ENCODE assay signal across 8 mouse cellular contexts in genomic region chr12:8781681-8782378, GRCm38 (mm10). TPM values are rescaled to one million over a fixed set of nuclear protein-coding genes. Genes with fewer than 3 reads are reported as not detected.
DNase-seq lines count a peak whose midpoint lies in the region; ATAC-seq and TF ChIP-seq lines count a peak whose summit lies in the region.

No protein-coding gene starts in this region.

- H3K36me3 ChIP-seq in E14TG2a.4 (ENCODE audit: insufficient read depth, low read length) = no peaks in the 10 kb centered on the region
- no peaks in the 10 kb centered on the region for H3K36me3 ChIP-seq in lung, embryonic 14.5 days (ENCODE audit: insufficient read depth)

- H3K4me2 ChIP-seq in lung, embryonic 14.5 days = no peak overlapping the region

- H3K27me3 ChIP-seq in E14TG2a.4 (ENCODE audit: insufficient read depth, low read length) = no peaks in the 10 kb centered on the region
- no peaks in the 10 kb centered on the region for H3K27me3 ChIP-seq in lung, embryonic 14.5 days (ENCODE audit: insufficient read depth, low read length)

- TF ChIP-seq CTCF in E14TG2a.4 (conservative IDR thresholded peaks at IDR 0.05; ENCODE audit: low read length) = no peak
- TF ChIP-seq CTCF in lung, embryonic 14.5 days (IDR thresholded peaks at IDR 0.05; ENCODE audit: low read depth) = no peak

- ATAC-seq in lung, embryonic 14.5 days (ENCODE audit: insufficient read depth) = peak; percentile 25; the same call in 1 of the 2 replicates
- ATAC-seq in CD4-positive, CD25-positive, alpha-beta regulatory T cell, adult 4 months = no peak

- DNase-seq in adrenal gland, postnatal 10 days = peak; percentile 85
- peak; percentile 81 for DNase-seq in gastrocnemius, postnatal 25 days
- DNase-seq in lung, embryonic 14.5 days = peak; percentile 29
- DNase-seq in layer of hippocampus, postnatal 25 days (ENCODE audit: extremely low spot score in 1 of 2, low spot score in 1 of 2) = no peak
- DNase-seq in retina, postnatal 1 day = no peak
- DNase-seq in layer of hippocampus, postnatal 36 days = no peak

- H3K27ac ChIP-seq in lung, embryonic 14.5 days (ENCODE audit: low read depth) = no peak overlapping the region

- H3K4me1 ChIP-seq in E14TG2a.4 (replicated peaks; ENCODE audit: low read depth, low read length) = peaks cover 76% of the 10 kb centered on the region
- peaks cover 6% of the 10 kb centered on the region; the same call in 1 of the 2 replicates for H3K4me1 ChIP-seq in lung, embryonic 14.5 days (ENCODE audit: insufficient read depth)

- 76% methylated on average over 9 of the region's 9 CpGs for WGBS in lung, embryonic 14.5 days

- no peaks in the 10 kb centered on the region for H3K9me3 ChIP-seq in E14TG2a.4 (ENCODE audit: low read length)
- no peaks in the 10 kb centered on the region for H3K9me3 ChIP-seq in lung, embryonic 14.5 days (ENCODE audit: low read depth, low read length)

- no peak overlapping the region for H3K9ac ChIP-seq in lung, embryonic 14.5 days

- H3K4me3 ChIP-seq in E14TG2a.4 (replicated peaks; ENCODE audit: low read length) = 0 out of 2 replicates have a peak overlapping the region, but pooled peaks have one; percentile 21
- no peak overlapping the region for H3K4me3 ChIP-seq in lung, embryonic 14.5 days (ENCODE audit: low read depth, low read length)

RNA-seq across cellular contexts. Expression of gene Sdc1, which starts 10.7 kb away (rescaled TPM):
- total RNA-seq in adrenal gland, postnatal 10 days (2021) = 10 to 100 TPM; 27.2 to 42.0 TPM
- 1 to 10 TPM; 3.6 to 5.1 TPM for total RNA-seq in gastrocnemius, postnatal 25 days (2021)
- 101 TPM in 2 replicates for polyA plus RNA-seq in lung, embryonic 14.5 days (2014; fragmentation: Nextera tagmentation; extraction: Ambion mirVana)
- total RNA-seq in layer of hippocampus, postnatal 25 days (2021) = 1 to 10 TPM; 1.3 to 1.8 TPM
- under 1 TPM; 0.42 to 0.46 TPM for polyA plus RNA-seq in CD4-positive, CD25-positive, alpha-beta regulatory T cell, adult 4 months (2017; shearing (Covaris generic))
- 1 to 10 TPM in 1 of 2 experiments, under 1 TPM in 1; 0.52 to 1.4 TPM for total RNA-seq in layer of hippocampus, postnatal 36 days (2021)

Comparison
In these comparisons a context has a peak if more than half of its experiments do, and no peak if none do; other contexts are left out.
1. DNase-seq: peak in adrenal gland, postnatal 10 days (single experiment), gastrocnemius, postnatal 25 days (single experiment) and lung, embryonic 14.5 days (single experiment); none in layer of hippocampus, postnatal 25 days (0 of 2), retina, postnatal 1 day (single experiment) and layer of hippocampus, postnatal 36 days (0 of 2).
2. RNA of gene Sdc1, which starts 10.7 kb away (total RNA-seq): 27.2 to 42.0 TPM in adrenal gland, postnatal 10 days; 3.6 to 5.1 TPM in gastrocnemius, postnatal 25 days, 1.3 to 1.8 TPM in layer of hippocampus, postnatal 25 days and 0.52 to 1.4 TPM in layer of hippocampus, postnatal 36 days; every median in the first group is over 4 times any median in the second.